Mouse (Mus musculus) ES-E14 (cell line): ENCODE measurements at regions not wholly inside any gene's neighbourhood (a gene's known extent, or its start where the extent isn't known, plus 50 kb on each side); places are given as distances from the start of the nearest gene placed in this dataset.

Experiments used
- CHD2 ChIP-seq: IDR thresholded peaks from 2 replicates; pipeline ENCODE4 v1.6.1; 2014; ENCODE audit warnings: mild to moderate bottlenecking, low read depth, low read length, inconsistent platforms
- HCFC1 ChIP-seq: IDR thresholded peaks from 2 replicates; pipeline ENCODE4 v1.6.1; 2012; ENCODE audit warnings: low read length, inconsistent platforms, borderline replicate concordance; ENCODE audit not compliant: insufficient read depth
- MAFK ChIP-seq: IDR thresholded peaks from 2 replicates; pipeline ENCODE4 v1.6.1; 2014; ENCODE audit warnings: mild to moderate bottlenecking, low read depth, low read length, inconsistent platforms; ENCODE audit not compliant: insufficient read depth
- ZC3H11A ChIP-seq: IDR thresholded peaks from 2 replicates; pipeline ENCODE4 v1.6.1; 2012; ENCODE audit warnings: low read depth, mild to moderate bottlenecking, inconsistent platforms, low read length, borderline replicate concordance
- ZNF384 ChIP-seq: IDR thresholded peaks from 2 replicates; pipeline ENCODE4 v1.6.1; 2012; ENCODE audit warnings: low read depth, low read length, inconsistent platforms

GRCm38 (mm10) chr2:113898747-113899146 is 50.3 kb upstream of the Arhgap11a start:
- TF ChIP-seq HCFC1 (no peak), MAFK (no peak), CHD2 (no peak), ZC3H11A (no peak), ZNF384 (no peak)
